Mouse (Mus musculus): ENCODE measurements around the gene Cdh7. TPM values are rescaled to one million over a fixed set of nuclear protein-coding genes. Genes with fewer than 3 reads are reported as not detected.

The Cdh7 gene
- polyA plus RNA-seq, 1 experiment from 2014 or later: not detected

DNA sequence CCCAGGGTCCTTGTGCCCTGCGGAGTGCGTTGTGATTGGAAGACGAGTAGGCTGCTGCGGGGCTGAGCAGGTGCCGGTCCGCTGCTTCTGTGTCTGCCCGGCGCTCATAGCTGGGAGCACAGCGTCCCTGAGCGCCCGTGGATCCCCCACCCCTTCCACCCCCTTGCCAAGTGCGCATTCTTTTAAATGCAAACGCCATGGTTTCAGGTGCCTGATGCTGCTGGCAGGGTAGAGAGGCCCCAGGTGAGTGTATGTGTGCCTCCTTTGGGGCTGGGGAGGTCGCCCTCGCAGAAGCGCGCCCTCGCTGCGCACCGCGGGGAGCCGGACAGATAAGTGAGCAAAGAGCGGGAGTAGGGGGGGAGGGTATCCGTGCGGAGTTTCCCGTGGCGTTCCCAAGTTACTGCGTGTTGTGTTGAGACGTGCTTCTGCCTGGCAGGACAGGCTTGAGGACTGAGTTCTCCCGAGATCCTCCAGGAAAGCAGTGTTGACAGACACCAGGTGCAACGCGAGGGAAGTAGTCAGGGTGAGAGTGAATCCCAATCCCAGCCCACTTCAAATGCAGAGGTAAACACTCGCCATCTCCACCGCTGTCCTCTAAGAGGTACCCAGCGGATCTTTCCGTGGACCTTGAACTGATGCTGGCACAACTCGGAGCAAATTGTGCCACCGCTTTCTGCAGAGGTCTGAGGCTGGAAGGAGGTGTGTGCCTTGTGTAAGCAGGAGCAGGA is 742 bp downstream of the Cdh7 start:
- WGBS (ENCODE audit: insufficient replicate concordance): 2% methylated on average over 38 of the region's 38 CpGs
- Histone ChIP-seq H3K4me2 (ENCODE audit: low read depth, low read length) (0 out of 2 replicates have a peak overlapping the region, but pooled peaks have one; percentile 9), H3K36me3 (replicated peaks; ENCODE audit: insufficient read depth, low read length) (no peaks in the 10 kb centered on the region), H3K27me3 (ENCODE audit: insufficient read depth, low read length) (no peaks in the 10 kb centered on the region), H3K4me1 (ENCODE audit: insufficient read depth) (no peaks in the 10 kb centered on the region), H3K9me3 (ENCODE audit: low read length) (no peaks in the 10 kb centered on the region), H3K9ac (replicated peaks) (no peak overlapping the region), H3K27ac (ENCODE audit: low read depth) (no peak overlapping the region), H3K4me3 (ENCODE audit: low read depth, low read length) (no peak overlapping the region)
- TF ChIP-seq CTCF (IDR thresholded peaks at IDR 0.05; ENCODE audit: low read depth): no peak
- TF ChIP-seq EP300 (IDR thresholded peaks at IDR 0.05; ENCODE audit: low read depth): no peak
- ATAC-seq (no peak), DNase-seq (peak; percentile 9)

DNA sequence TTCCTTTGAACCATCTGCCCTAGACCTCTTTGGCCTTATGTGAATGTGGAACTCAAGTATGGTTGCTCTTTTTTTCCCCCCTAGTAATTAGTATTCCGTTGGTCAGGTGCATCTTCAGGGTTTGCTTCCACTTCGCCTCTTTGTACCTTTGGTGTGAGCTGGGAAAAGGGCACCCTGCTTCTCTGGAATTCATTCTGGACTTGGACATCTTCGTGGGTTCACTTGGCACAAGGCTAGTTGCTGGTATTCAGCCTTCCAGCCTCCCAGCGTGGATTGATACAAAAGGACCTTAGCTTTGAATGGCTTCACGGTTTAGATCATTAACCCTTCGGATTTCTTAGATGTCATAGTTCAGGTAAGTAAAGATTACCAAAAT is 1.3 kb downstream of the Cdh7 start:
- H3K9me3 ChIP-seq (ENCODE audit: low read length): no peaks in the 10 kb centered on the region
- H3K4me3 ChIP-seq (ENCODE audit: low read depth, low read length): no peak overlapping the region
- TF ChIP-seq EP300 (IDR thresholded peaks at IDR 0.05; ENCODE audit: low read depth): no peak
- no peak for TF ChIP-seq CTCF (IDR thresholded peaks at IDR 0.05; ENCODE audit: low read depth)
- no peak overlapping the region for H3K9ac ChIP-seq (replicated peaks)
- H3K36me3 ChIP-seq (replicated peaks; ENCODE audit: insufficient read depth, low read length): no peaks in the 10 kb centered on the region
- 24% methylated on average over 6 of the region's 6 CpGs for WGBS (ENCODE audit: insufficient replicate concordance)
- ATAC-seq (no peak), DNase-seq (no peak)
- no peaks in the 10 kb centered on the region for H3K4me1 ChIP-seq (ENCODE audit: insufficient read depth)
- H3K4me2 ChIP-seq (ENCODE audit: low read depth, low read length): no peak overlapping the region
- H3K27ac ChIP-seq (ENCODE audit: low read depth): no peak overlapping the region
- H3K27me3 ChIP-seq (ENCODE audit: insufficient read depth, low read length): no peaks in the 10 kb centered on the region

DNA sequence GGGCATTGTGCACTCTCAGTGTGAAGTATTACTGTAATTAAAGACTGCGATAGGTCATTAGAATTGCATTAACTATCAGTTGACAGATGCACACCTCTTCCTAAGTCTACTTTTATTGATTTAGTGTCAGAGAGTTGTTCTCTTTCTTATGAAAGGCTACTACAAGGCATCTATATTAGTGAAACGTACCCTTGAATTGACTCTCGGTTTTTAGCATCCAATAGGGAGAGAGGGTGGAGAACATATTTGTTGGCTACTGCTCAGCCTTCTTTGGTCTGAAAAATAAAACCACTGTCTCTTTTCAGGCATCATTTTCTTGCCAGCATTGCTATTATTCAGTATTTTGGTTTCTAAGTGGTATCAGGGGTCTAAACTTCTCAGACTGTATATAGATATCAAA is 2.5 kb downstream of the Cdh7 start:
- Histone ChIP-seq H3K4me1 (ENCODE audit: insufficient read depth) (no peaks in the 10 kb centered on the region), H3K27me3 (ENCODE audit: insufficient read depth, low read length) (no peaks in the 10 kb centered on the region), H3K36me3 (replicated peaks; ENCODE audit: insufficient read depth, low read length) (no peaks in the 10 kb centered on the region), H3K9me3 (ENCODE audit: low read length) (no peaks in the 10 kb centered on the region), H3K4me3 (ENCODE audit: low read depth, low read length) (no peak overlapping the region), H3K9ac (replicated peaks) (no peak overlapping the region), H3K27ac (ENCODE audit: low read depth) (no peak overlapping the region), H3K4me2 (ENCODE audit: low read depth, low read length) (no peak overlapping the region)
- TF ChIP-seq CTCF (IDR thresholded peaks at IDR 0.05; ENCODE audit: low read depth) (no peak), EP300 (IDR thresholded peaks at IDR 0.05; ENCODE audit: low read depth) (no peak)
- 62% methylated on average over 3 of the region's 3 CpGs for WGBS (ENCODE audit: insufficient replicate concordance)
- ATAC-seq (no peak), DNase-seq (no peak)

DNA sequence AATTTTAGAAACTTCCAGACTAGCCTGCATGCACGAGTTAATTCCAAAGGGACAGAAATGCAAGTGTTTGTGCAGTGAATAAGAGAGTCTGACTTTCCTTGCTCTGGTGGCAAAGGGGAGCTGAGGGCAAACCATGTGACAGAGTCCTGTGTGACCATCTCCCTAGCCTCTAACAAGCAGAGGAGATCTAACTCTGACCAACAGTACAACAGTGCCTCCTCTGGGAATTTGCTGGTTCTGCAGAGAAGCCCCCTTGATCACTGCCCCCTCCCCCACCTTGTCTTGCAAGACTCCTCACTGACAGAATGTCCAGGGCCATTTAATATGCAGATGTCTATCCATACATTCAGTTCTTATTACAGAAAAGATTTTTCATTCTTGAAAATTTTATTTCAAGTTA is 3.2 kb downstream of the Cdh7 start:
- 4% methylated on average over 1 of the region's 1 CpGs for WGBS (ENCODE audit: insufficient replicate concordance)
- ATAC-seq (no peak), DNase-seq (no peak)
- Histone ChIP-seq H3K9me3 (ENCODE audit: low read length) (no peaks in the 10 kb centered on the region), H3K27me3 (ENCODE audit: insufficient read depth, low read length) (no peaks in the 10 kb centered on the region), H3K27ac (ENCODE audit: low read depth) (no peak overlapping the region), H3K4me2 (ENCODE audit: low read depth, low read length) (no peak overlapping the region), H3K4me3 (ENCODE audit: low read depth, low read length) (no peak overlapping the region), H3K4me1 (ENCODE audit: insufficient read depth) (no peaks in the 10 kb centered on the region), H3K9ac (replicated peaks) (no peak overlapping the region), H3K36me3 (replicated peaks; ENCODE audit: insufficient read depth, low read length) (no peaks in the 10 kb centered on the region)
- TF ChIP-seq CTCF (IDR thresholded peaks at IDR 0.05; ENCODE audit: low read depth): no peak
- TF ChIP-seq EP300 (IDR thresholded peaks at IDR 0.05; ENCODE audit: low read depth): no peak

DNA sequence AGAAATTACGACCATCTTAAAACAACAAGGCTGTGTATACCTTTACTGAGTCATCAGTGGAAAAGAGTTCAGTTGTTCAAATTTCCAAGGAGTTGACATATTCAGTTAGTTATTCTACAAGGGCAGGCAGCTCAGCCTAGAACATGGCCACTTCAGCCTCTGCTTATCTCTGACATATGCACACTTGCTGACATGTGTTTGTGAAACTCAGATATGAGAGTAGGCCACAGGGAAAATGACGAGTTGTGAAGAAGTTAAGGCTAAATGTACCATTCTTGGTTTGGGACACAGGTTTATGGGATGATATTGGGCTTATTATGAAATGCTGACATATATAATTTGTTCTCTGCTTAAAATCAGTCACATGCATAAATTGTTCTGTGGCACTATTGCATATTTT is 7.3 kb downstream of the Cdh7 start:
- TF ChIP-seq EP300 (IDR thresholded peaks at IDR 0.05; ENCODE audit: low read depth) (no peak), CTCF (IDR thresholded peaks at IDR 0.05; ENCODE audit: low read depth) (no peak)

DNA sequence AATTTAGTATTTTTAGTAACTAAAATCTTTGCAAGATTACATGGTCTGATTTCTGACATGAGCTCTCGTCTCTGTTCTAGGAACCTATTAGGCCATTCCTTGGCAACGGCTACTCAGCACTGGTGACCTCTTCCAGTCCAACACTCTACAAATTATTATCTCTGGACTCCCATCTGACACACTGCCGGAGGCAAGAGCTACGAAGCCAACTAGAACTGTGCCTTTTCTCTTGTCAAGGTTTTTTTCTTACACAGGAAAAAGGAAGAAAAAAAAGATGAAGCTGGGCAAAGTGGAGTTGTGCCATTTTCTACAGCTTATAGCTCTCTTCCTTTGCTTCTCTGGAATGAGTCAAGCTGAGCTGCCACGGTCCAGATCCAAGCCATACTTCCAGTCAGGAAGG is 11.7 kb downstream of the Cdh7 start:
- H3K36me3 ChIP-seq (replicated peaks; ENCODE audit: insufficient read depth, low read length): no peaks in the 10 kb centered on the region
- H3K27ac ChIP-seq (ENCODE audit: low read depth): no peak overlapping the region
- TF ChIP-seq EP300 (IDR thresholded peaks at IDR 0.05; ENCODE audit: low read depth) (no peak), CTCF (IDR thresholded peaks at IDR 0.05; ENCODE audit: low read depth) (no peak)
- 71% methylated on average over 5 of the region's 5 CpGs for WGBS (ENCODE audit: insufficient replicate concordance)
- H3K9ac ChIP-seq (replicated peaks): no peak overlapping the region
- no peaks in the 10 kb centered on the region for H3K27me3 ChIP-seq (ENCODE audit: insufficient read depth, low read length)
- no peak overlapping the region for H3K4me2 ChIP-seq (ENCODE audit: low read depth, low read length)
- no peak overlapping the region for H3K4me3 ChIP-seq (ENCODE audit: low read depth, low read length)
- no peaks in the 10 kb centered on the region for H3K4me1 ChIP-seq (ENCODE audit: insufficient read depth)
- no peaks in the 10 kb centered on the region for H3K9me3 ChIP-seq (ENCODE audit: low read length)
- DNase-seq (no peak), ATAC-seq (no peak)

More for the DNA sequence above, 7.3 kb downstream of the Cdh7 start:
- H3K27me3 ChIP-seq (ENCODE audit: insufficient read depth, low read length): no peaks in the 10 kb centered on the region
- H3K9me3 ChIP-seq (ENCODE audit: low read length): no peaks in the 10 kb centered on the region
- no peak overlapping the region for H3K4me3 ChIP-seq (ENCODE audit: low read depth, low read length)
- no peak overlapping the region for H3K27ac ChIP-seq (ENCODE audit: low read depth)
- H3K36me3 ChIP-seq (replicated peaks; ENCODE audit: insufficient read depth, low read length): no peaks in the 10 kb centered on the region
- H3K4me1 ChIP-seq (ENCODE audit: insufficient read depth): no peaks in the 10 kb centered on the region
- ATAC-seq (no peak), DNase-seq (no peak)
- 54% methylated on average over 2 of the region's 2 CpGs for WGBS (ENCODE audit: insufficient replicate concordance)
- H3K9ac ChIP-seq (replicated peaks): no peak overlapping the region
- H3K4me2 ChIP-seq (ENCODE audit: low read depth, low read length): no peak overlapping the region
